Mouse (Mus musculus) forebrain, embryonic 15.5 days (tissue): ENCODE results near the gene Pick1. TPM values are rescaled to one million over a fixed set of nuclear protein-coding genes. Genes with fewer than 3 reads are reported as not detected.

Experiments
- ATAC-seq: fragments of 200-750 bp; cut with Nextera tagmentation; replicated peaks from 2 replicates; pipeline ENCODE4 v1.8.0; 2017; ENCODE audit warnings: mild to moderate bottlenecking, moderate TSS enrichment, moderate library complexity
- H3K27ac ChIP-seq: fragments of 300-500 bp; sonication (generic); replicated peaks from 2 replicates; pipeline ENCODE4 v1.5.1; 2015; ENCODE audit warnings: mild to moderate bottlenecking, inconsistent platforms
- H3K27me3 ChIP-seq: fragments of 300-500 bp; sonication (generic); 2 replicates; pipeline ENCODE4 v1.6.1; 2015; ENCODE audit warnings: inconsistent platforms
- H3K36me3 ChIP-seq: fragments of 300-500 bp; sonication (generic); 2 replicates; pipeline ENCODE4 v1.6.1; 2015; ENCODE audit warnings: mild to moderate bottlenecking, inconsistent platforms
- H3K4me1 ChIP-seq: fragments of 300-500 bp; sonication (generic); 2 replicates; pipeline ENCODE4 v1.6.1; 2015; ENCODE audit warnings: inconsistent platforms
- H3K4me2 ChIP-seq: fragments of 300-500 bp; sonication (generic); replicated peaks from 2 replicates; pipeline ENCODE4 v1.6.1; 2015; ENCODE audit warnings: mild to moderate bottlenecking, inconsistent platforms
- H3K4me3 ChIP-seq: fragments of 300-500 bp; sonication (generic); 2 replicates; pipeline ENCODE4 v1.5.1; 2015; ENCODE audit warnings: mild to moderate bottlenecking, inconsistent platforms
- H3K9ac ChIP-seq: fragments of 300-500 bp; sonication (generic); replicated peaks from 2 replicates; pipeline ENCODE4 v1.6.1; 2015; ENCODE audit warnings: mild to moderate bottlenecking, inconsistent platforms
- H3K9me3 ChIP-seq: fragments of 300-500 bp; sonication (generic); 2 replicates; pipeline ENCODE4 v1.6.1; 2016; ENCODE audit warnings: inconsistent platforms
- WGBS: fragments of 180-500 bp; shearing (Covaris S2); methylation state at CpG from one replicate; pipeline ENCODE4 v1.1.7; 2015; ENCODE audit warnings: mixed read lengths; 5-methylcytosine and 5-hydroxymethylcytosine counted together
- polyA plus RNA-seq: library from polyadenylated mRNA; unstranded; fragments of >200 nt; fragmentation: Nextera tagmentation; extraction: Ambion mirVana; gene quantifications from 2 replicates; pipeline ENCODE4 v1.2.1, GENCODE M21; 2015

Gene Pick1
- 78.5 and 85.1 TPM in 2 replicates for polyA plus RNA-seq

DNA sequence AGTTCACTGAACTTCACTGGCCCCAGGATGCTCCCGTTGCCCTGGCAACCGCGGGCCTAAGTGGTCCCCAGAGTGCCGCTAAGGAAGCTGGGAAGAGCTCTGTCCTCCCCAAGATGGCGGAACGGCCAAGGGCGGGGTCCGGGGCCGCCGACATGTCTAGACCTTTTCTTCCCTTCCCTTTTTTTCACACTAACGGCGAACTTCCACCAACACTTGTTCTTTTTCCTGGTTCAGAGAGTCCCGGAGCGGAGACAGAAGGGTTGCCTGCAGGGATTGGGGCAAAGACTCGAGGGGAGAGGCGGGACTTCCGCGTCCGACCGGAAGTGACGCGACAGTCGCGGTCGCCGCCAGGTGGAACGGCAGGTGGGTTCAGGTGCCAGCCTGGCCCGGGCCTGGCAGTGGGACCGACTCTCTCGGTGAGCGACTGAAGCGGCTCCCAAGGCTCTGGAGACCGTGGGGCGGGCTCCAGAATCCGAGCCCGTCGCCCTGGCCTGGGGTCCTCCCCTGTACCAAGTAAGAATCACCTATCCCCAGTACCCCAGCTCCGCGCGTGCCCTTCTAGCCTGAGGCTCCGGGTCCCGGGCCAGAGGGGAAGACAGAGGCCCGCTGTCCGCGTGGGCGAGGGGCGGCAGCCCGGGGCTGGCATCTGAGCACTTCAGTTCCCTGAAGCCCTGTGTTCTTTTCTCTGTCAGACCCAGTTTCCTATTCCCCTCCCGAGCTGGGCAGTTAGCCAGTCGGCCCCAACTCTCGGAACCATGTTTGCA, at the start of gene Pick1, which contains the start of gene Gm49486:
Gene Pick1 (plus strand): TSS at position 116 of the 764 bp plus-strand sequence.
Gene Gm49486 (plus strand): TSS at position 334 of the 764 bp plus-strand sequence.
- Histone ChIP-seq H3K36me3 (peaks cover 16% of the 10 kb centered on the region; the same call in 1 of the 2 replicates), H3K4me1 (peaks cover 23% of the 10 kb centered on the region), H3K27me3 (no peaks in the 10 kb centered on the region), H3K9ac (peak within 1 kb of the TSS; percentile 96), H3K9me3 (no peaks in the 10 kb centered on the region), H3K4me3 (peak within 1 kb of the TSS; percentile 86), H3K27ac (peak within 1 kb of the TSS; percentile 98), H3K4me2 (peak within 1 kb of the TSS; percentile 93)
- ATAC-seq: peak; percentile 90
- WGBS: under 1% methylated on average over 51 of the region's 51 CpGs

DNA sequence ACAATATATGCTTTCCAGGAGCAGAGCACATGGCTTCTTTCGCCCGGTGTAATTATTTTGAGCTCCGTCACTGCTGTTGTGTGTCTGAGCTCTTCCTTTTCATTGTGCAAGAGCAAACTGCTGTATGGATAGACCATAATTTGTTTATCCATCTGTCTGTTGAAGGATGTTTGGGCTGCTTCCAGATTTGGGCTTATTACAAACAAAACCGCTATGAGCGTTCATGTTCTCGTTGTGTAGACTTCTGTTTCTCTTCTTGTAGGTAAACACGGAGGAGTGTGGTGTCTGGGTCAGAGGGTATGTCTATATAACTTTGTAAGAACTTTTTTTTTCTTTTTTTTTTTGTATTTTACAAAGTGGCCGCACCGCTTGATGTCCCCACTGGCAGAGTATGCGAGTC, 43.8 kb upstream of the Pick1 start:
- Histone ChIP-seq H3K4me3 (no peak overlapping the region), H3K4me1 (no peaks in the 10 kb centered on the region), H3K9ac (no peak overlapping the region), H3K4me2 (no peak overlapping the region), H3K36me3 (no peaks in the 10 kb centered on the region), H3K27me3 (no peaks in the 10 kb centered on the region), H3K9me3 (no peaks in the 10 kb centered on the region), H3K27ac (no peak overlapping the region)
- 74% methylated on average over 10 of the region's 10 CpGs for WGBS
- no peak for ATAC-seq

DNA sequence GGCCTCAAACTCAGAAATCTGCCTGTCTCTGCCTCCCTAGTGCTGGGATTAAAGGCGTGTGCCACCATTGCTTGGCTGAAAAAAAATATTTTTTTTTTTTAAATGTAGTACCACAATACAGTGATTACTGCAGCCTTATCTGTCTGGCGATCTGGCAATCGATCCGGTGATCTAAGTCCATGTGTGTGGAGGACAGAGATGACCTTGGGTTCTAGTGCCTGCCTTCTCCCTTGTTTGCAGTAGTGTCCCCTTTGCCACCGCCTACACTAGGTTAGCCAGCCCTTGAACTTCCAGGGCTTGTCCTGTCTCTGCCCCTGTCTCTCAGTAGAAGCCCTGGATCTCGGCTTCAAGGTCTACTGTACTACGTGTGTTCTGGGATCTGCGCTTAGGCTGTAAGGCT, 41.2 kb upstream of the Pick1 start:
- Histone ChIP-seq H3K27ac (no peak overlapping the region), H3K4me2 (no peak overlapping the region), H3K27me3 (no peaks in the 10 kb centered on the region), H3K4me1 (peaks cover 6% of the 10 kb centered on the region), H3K9me3 (no peaks in the 10 kb centered on the region), H3K4me3 (no peak overlapping the region), H3K9ac (no peak overlapping the region), H3K36me3 (no peaks in the 10 kb centered on the region)
- ATAC-seq: no peak
- WGBS: 90% methylated on average over 8 of the region's 8 CpGs

DNA sequence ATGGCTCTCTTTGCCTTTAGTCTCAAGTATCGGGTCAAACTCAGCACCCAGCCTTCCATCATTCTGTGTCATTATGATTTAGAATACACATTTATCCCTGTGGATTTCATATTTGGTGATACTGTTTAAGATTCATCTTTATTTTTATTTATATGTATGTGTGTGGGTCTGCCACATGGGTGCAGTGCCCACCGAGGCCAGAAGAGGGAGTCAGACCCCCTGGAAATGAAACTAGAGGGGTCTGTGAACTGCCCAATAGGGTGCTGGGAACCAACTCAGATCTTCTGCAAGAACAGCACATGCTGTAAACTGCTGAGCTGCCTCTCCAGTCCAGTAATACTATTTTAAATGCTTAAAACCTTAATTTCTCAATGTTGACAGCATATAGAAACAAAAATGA, 37.5 kb upstream of the Pick1 start:
- WGBS: 94% methylated on average over 2 of the region's 2 CpGs
- no peak overlapping the region for H3K9ac ChIP-seq
- no peak overlapping the region for H3K4me2 ChIP-seq
- H3K36me3 ChIP-seq: no peaks in the 10 kb centered on the region
- no peaks in the 10 kb centered on the region for H3K27me3 ChIP-seq
- H3K27ac ChIP-seq: no peak overlapping the region
- no peak for ATAC-seq
- H3K4me1 ChIP-seq: peaks cover 26% of the 10 kb centered on the region
- H3K4me3 ChIP-seq: no peak overlapping the region
- H3K9me3 ChIP-seq: no peaks in the 10 kb centered on the region

DNA sequence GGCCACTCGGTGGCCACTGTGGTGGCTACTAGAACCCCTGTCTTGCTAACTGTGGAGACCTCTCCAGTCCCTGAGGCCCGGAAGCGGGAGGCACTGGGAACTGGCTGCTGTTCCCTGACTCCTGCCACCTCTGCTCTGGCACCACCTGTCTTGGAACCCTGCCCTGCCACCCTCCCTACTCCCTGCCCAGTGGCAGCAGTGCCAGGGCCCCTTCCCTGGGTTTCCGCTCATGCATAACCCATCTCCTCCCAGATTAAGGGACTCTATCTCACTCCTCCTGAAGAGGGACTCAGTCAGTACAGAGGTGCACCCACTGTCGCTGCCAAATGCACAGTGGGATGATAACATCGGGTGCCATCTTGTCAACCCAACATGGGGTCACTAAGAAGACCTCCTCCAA, 36.5 kb upstream of the Pick1 start:
- ATAC-seq: 0 out of 2 replicates have a peak, but pooled peaks have one; percentile 16
- H3K9ac ChIP-seq: no peak overlapping the region
- 67% methylated on average over 6 of the region's 6 CpGs for WGBS

DNA sequence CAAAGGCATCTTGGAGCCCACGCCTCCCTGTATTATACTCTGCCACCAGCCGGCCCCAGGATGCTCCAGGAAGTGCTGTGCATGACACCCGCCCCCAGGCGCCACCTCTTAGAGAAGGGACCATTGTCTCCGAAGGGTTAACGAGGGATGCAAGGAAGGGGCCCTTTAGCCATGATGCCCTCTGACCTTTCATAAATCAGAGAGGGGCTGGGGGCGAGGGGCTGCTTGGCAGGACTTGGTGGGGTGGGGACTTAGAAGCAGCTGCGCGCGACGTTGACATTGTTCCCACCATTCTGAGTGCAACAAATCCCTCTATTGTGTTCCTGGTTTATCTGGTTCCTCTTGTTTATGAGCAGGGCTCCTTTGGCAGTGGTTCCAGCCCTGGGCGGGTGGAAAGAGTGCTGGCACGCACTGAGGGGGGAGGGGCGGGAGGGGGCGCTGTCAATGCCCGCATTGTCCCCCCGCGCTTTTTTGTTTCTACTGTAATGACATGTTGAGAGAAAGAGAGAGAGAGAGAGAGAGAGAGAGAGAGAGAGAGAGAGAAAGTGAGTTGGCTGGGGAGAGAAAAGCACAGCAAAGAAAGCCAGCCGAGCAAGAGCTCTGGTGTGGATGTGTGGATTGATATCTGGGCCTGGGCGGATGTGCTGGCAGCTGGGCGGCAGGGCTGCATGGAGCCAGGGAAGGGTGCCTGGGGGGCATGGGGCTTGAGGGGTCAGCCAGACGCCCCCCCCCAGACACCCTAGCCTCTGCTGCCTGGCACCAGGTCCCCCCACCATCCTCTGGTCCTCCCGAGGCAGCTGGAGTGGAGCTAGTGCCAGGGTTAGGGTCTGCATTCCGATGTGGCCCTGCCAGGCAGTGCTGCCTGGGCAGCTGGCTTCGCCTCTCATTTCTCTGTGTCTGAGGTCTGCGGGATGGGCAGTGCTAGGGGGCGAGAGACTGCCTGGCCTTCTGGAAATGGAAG, 35.8 kb upstream of the Pick1 start:
- Histone ChIP-seq H3K9me3 (no peaks in the 10 kb centered on the region), H3K4me2 (peak overlapping the region; percentile 33), H3K27me3 (no peaks in the 10 kb centered on the region), H3K4me1 (peaks cover 26% of the 10 kb centered on the region), H3K36me3 (no peaks in the 10 kb centered on the region), H3K9ac (peak overlapping the region; percentile 22), H3K4me3 (no peak overlapping the region), H3K27ac (peak overlapping the region; percentile 95)
- peak; percentile 81 for ATAC-seq
- WGBS: 5% methylated on average over 27 of the region's 27 CpGs

More for the DNA sequence above, 36.5 kb upstream of the Pick1 start:
- Histone ChIP-seq H3K4me1 (peaks cover 26% of the 10 kb centered on the region), H3K27me3 (no peaks in the 10 kb centered on the region), H3K27ac (peak overlapping the region; percentile 95), H3K4me3 (no peak overlapping the region), H3K36me3 (no peaks in the 10 kb centered on the region), H3K4me2 (0 out of 2 replicates have a peak overlapping the region, but pooled peaks have one; percentile 33), H3K9me3 (no peaks in the 10 kb centered on the region)

DNA sequence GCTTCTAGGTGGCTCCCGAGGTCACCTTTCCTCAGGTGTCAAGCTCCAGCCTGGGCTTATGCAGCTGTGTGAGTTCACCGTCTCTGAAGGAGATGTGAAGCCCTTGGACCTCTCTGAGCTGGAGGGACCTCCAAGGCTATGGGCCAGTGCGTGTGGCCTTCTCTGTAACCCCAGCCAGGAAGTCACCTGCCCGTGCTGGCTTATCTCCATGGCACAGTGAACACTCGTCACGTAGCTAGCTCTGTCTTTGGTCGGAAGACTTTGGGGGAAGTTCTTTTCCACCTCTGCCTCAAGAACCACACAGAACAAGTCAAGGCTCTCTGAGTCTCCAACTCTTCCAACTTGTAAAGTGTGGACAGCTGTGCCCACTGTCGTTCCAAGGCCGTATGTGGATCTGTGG, 34.9 kb upstream of the Pick1 start:
- Histone ChIP-seq H3K4me3 (no peak overlapping the region), H3K9ac (no peak overlapping the region), H3K4me1 (peaks cover 26% of the 10 kb centered on the region), H3K27me3 (no peaks in the 10 kb centered on the region), H3K9me3 (no peaks in the 10 kb centered on the region), H3K27ac (peak overlapping the region; percentile 95), H3K4me2 (no peak overlapping the region), H3K36me3 (no peaks in the 10 kb centered on the region)
- WGBS: 82% methylated on average over 9 of the region's 9 CpGs
- ATAC-seq: no peak

DNA sequence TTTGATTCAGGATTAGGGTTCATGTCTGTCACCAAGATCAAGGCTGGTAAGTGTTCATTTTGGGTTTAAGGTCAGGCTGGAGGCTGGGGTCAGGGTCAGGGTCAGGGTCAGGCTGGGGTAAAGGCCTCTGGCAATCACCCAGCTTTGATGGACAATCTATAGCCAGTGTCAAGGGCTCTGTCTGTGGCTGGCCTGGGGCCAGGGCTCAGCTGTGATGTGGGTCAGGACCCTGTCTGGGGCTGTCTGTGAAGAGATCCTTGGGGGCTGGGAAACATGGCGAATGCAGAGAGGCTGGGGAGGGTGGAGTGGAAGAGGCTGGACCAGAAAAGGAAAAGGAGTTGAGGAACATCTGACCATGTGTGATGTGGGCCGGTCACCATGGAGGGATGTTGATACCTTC, 34.0 kb upstream of the Pick1 start:
- Histone ChIP-seq H3K9me3 (no peaks in the 10 kb centered on the region), H3K4me2 (no peak overlapping the region), H3K4me3 (no peak overlapping the region), H3K27me3 (no peaks in the 10 kb centered on the region), H3K36me3 (no peaks in the 10 kb centered on the region), H3K4me1 (peaks cover 26% of the 10 kb centered on the region), H3K27ac (no peak overlapping the region), H3K9ac (no peak overlapping the region)
- 88% methylated on average over 2 of the region's 2 CpGs for WGBS
- ATAC-seq: no peak

DNA sequence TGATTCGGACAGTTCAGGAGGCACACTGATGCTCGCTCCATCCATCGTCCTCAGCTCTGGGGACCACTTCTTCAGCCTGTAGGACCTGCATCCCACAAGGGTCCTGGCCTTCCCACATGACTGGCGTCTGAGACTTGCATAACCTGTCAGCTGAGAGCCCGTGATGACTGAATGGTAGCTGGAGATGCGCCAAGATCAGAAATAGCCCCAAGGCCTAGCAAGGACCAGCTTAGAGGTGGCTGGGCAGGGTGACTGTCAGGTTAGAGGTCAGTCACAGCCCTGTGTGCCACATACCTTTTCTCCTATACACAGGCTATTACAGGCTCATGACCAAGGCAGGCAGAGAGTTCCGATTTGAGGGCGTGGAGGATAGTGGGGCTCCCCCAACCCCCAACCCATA, 33.5 kb upstream of the Pick1 start:
- H3K36me3 ChIP-seq: no peaks in the 10 kb centered on the region
- peaks cover 26% of the 10 kb centered on the region for H3K4me1 ChIP-seq
- no peak for ATAC-seq
- no peaks in the 10 kb centered on the region for H3K9me3 ChIP-seq
- 87% methylated on average over 8 of the region's 8 CpGs for WGBS
- no peaks in the 10 kb centered on the region for H3K27me3 ChIP-seq
- no peak overlapping the region for H3K9ac ChIP-seq
- H3K27ac ChIP-seq: no peak overlapping the region
- H3K4me2 ChIP-seq: no peak overlapping the region
- H3K4me3 ChIP-seq: no peak overlapping the region

DNA sequence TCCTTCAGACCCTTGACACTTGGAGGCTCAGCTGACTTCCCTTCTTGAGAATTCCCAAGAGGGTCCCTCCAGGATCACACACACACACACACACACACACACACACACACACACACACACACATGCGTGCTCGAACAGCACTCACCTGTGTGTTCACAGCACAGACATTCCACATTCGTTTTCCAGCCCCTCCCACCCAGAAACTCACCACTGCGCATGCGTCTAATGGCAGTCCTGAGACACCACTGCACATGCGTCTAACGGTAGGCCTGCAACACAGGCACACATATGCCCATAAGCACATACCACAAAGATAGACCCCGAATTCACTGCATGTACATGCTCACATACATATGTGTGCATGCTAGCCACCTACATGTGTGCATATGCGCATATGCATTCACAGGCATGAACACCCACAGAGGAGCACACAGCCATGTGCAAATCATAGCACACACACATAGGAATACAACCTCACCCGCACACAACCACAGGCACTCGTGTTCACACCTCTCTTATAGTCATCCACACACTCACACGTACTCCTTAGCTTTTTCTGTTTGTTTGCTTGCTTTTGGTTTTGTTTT, 29.5 kb upstream of the Pick1 start:
- Histone ChIP-seq H3K27me3 (no peaks in the 10 kb centered on the region), H3K36me3 (no peaks in the 10 kb centered on the region), H3K27ac (no peak overlapping the region), H3K9me3 (no peaks in the 10 kb centered on the region), H3K9ac (no peak overlapping the region), H3K4me1 (peaks cover 23% of the 10 kb centered on the region), H3K4me3 (no peak overlapping the region), H3K4me2 (no peak overlapping the region)
- 93% methylated on average over 12 of the region's 12 CpGs for WGBS
- ATAC-seq: no peak

DNA sequence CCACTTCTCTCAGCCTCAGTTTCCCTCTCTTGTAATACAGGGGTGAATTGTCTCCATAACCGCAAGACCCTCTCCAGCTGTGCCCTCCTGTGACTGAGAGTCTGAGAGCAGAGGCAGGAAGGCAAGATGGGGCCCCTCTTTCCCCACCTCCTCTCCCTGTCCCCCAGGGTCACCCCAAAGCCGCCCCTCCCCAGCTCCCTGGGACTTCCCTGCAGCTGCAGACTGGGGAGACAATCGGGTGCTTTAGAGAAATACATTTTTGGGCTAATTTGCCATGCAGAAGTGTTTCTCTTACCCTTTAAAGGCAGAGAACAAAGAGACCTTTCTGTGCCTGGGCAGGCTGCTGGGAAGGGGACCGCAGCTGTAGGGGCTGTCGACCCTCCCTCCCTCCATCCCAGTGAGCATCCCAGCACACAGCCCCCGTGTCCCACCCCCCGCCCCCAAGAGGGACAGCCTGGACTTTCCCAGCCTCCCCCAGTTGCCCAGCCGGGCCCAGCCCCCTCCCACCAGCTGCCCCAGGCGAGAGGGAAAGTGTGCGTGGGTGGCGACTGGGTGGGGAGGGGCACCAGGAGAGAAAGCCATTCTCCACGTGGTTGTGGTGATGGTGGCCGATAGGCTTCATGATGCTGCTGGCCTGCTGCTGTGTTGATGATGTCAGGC, 27.4 kb upstream of the Pick1 start:
- Histone ChIP-seq H3K36me3 (no peaks in the 10 kb centered on the region), H3K4me1 (peaks cover 19% of the 10 kb centered on the region), H3K9ac (0 out of 2 replicates have a peak overlapping the region, but pooled peaks have one; percentile 22), H3K4me2 (0 out of 2 replicates have a peak overlapping the region, but pooled peaks have one; percentile 24), H3K9me3 (no peaks in the 10 kb centered on the region), H3K27me3 (no peaks in the 10 kb centered on the region), H3K4me3 (no peak overlapping the region), H3K27ac (peak overlapping the region; percentile 70)
- peak; percentile 56 for ATAC-seq
- WGBS: 10% methylated on average over 13 of the region's 13 CpGs
